ENCODE assay signal across 18 mouse cellular contexts in the genomic region with DNA sequence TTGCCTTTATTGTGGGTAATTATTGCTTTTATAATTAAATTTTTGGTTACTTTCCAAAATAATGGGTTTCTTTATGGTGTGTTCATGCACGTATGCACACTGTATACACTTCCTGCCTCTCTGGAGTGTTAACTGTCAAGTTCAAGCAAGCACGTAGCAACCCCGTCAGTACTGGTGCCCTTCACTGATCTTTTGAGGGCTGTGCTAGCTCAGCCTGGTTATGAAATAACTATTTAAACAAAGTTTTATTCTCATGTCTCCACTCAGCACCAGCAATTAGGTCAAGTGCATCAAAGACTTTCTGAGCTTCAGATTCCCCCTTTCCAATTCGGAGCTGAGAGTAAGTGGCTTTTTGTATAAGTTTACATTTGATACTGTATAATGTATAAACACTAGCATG. TPM values are rescaled to one million over a fixed set of nuclear protein-coding genes. Genes with fewer than 3 reads are reported as not detected.
DNase-seq lines count a peak whose midpoint lies in the region; ATAC-seq and TF ChIP-seq lines count a peak whose summit lies in the region.
"Had no signal": no experiment of that assay in that cellular context is flagged by ENCODE, and none has a peak within 500 bp of the region (broad histone marks: within the 10 kb centered on the region; RNA-seq: fewer than 3 reads in every experiment).

No protein-coding gene starts in this region.

- TF ChIP-seq POLR2A in lung, adult 2 months (IDR thresholded peaks at IDR 0.05; ENCODE audit: borderline replicate concordance, extremely low read depth, low read depth, low read length) = no peak

- H3K36me3 ChIP-seq in lung, embryonic 16.5 days (ENCODE audit: control insufficient read depth, insufficient read depth, low read length) = no peaks in the 10 kb centered on the region
- H3K36me3 ChIP-seq: embryonic facial prominence, embryonic 10.5 days; embryonic facial prominence, embryonic 12.5 days; forebrain, embryonic 15.5 days had no signal

- 31% methylated on average over 4 of the region's 4 CpGs for WGBS in lung, embryonic 16.5 days
- 53% methylated on average over 4 of the region's 4 CpGs for WGBS in lung, adult 2 months

- H3K4me1 ChIP-seq in lung, embryonic 16.5 days (replicated peaks; ENCODE audit: control insufficient read depth, insufficient read depth, low read length) = peaks cover 9% of the 10 kb centered on the region
- peaks cover 5% of the 10 kb centered on the region; the same call in 1 of the 2 replicates for H3K4me1 ChIP-seq in lung, adult 2 months (ENCODE audit: control insufficient read depth, insufficient read depth, low read length)
- H3K4me1 ChIP-seq: embryonic facial prominence, embryonic 12.5 days; forebrain, embryonic 13.5 days; forebrain, embryonic 15.5 days had no signal

- no peak overlapping the region for H3K27ac ChIP-seq in lung, embryonic 16.5 days (ENCODE audit: low read length)
- H3K27ac ChIP-seq: embryonic facial prominence, embryonic 10.5 days; embryonic facial prominence, embryonic 12.5 days; forebrain, embryonic 13.5 days; forebrain, embryonic 15.5 days had no signal

- H3K4me2 ChIP-seq in lung, embryonic 16.5 days (ENCODE audit: low read depth, low read length) = no peak overlapping the region
- H3K4me2 ChIP-seq: embryonic facial prominence, embryonic 12.5 days; forebrain, embryonic 13.5 days; forebrain, embryonic 15.5 days had no signal

- no peak for DNase-seq in lung, adult 2 months
- peak; percentile 10 for DNase-seq in lung, postnatal 10 days
- no peak for DNase-seq in lung, postnatal 4 days
- DNase-seq in lung, postnatal 36 days = peak; percentile 46
- no peak for DNase-seq in spleen, postnatal 10 days (ENCODE audit: low spot score in 2 of 2)
- DNase-seq: adrenal gland, adult 8-10 months; adrenal gland, postnatal 14 days; adrenal gland, postnatal 36 days; cerebellum, adult 11-12 months; cerebellum, adult 2 months; cerebellum, adult 9-10 months; cerebellum, postnatal 10 days; cerebellum, postnatal 25 days had no signal

- H3K4me3 ChIP-seq in lung, embryonic 16.5 days (ENCODE audit: low read length) = no peak overlapping the region
- no peak overlapping the region for H3K4me3 ChIP-seq in lung, adult 2 months (replicated peaks; ENCODE audit: extremely low read depth, low read depth, low read length)
- H3K4me3 ChIP-seq: embryonic facial prominence, embryonic 10.5 days; embryonic facial prominence, embryonic 12.5 days; forebrain, embryonic 13.5 days; forebrain, embryonic 15.5 days had no signal

- 0 out of 2 replicates have a peak, but pooled peaks cover 6% of the 10 kb centered on the region for H3K9me3 ChIP-seq in lung, embryonic 16.5 days (ENCODE audit: control insufficient read depth, low read length)
- H3K9me3 ChIP-seq: embryonic facial prominence, embryonic 12.5 days; forebrain, embryonic 13.5 days; forebrain, embryonic 15.5 days had no signal

- 0 out of 2 replicates have a peak, but pooled peaks have one; percentile 59 for ATAC-seq in lung, embryonic 16.5 days (ENCODE audit: low read depth)
- ATAC-seq: forebrain, embryonic 13.5 days; forebrain, embryonic 15.5 days had no signal

- H3K27me3 ChIP-seq in lung, embryonic 16.5 days (ENCODE audit: control insufficient read depth, insufficient read depth, low read depth, low read length) = no peaks in the 10 kb centered on the region
- H3K27me3 ChIP-seq: embryonic facial prominence, embryonic 12.5 days; forebrain, embryonic 13.5 days; forebrain, embryonic 15.5 days had no signal

- H3K9ac ChIP-seq in lung, embryonic 16.5 days (ENCODE audit: low read length) = no peak overlapping the region
- H3K9ac ChIP-seq: embryonic facial prominence, embryonic 12.5 days; forebrain, embryonic 13.5 days; forebrain, embryonic 15.5 days had no signal

- TF ChIP-seq CTCF in lung, adult 2 months (IDR thresholded peaks at IDR 0.05; ENCODE audit: insufficient read depth, low read length) = no peak

RNA-seq across cellular contexts. Expression of gene Degs1, which starts 53.2 kb away (rescaled TPM):
- 137 and 140 TPM in 2 replicates for polyA plus RNA-seq in lung, embryonic 16.5 days (2015; fragmentation: Nextera tagmentation; extraction: Ambion mirVana)
- polyA plus RNA-seq in lung, adult 2 months (2012; rRNA removed) = 67.2 and 114 TPM in 2 replicates

Comparison
In these comparisons a context has a peak if more than half of its experiments do, and no peak if none do; other contexts are left out.
1. DNase-seq: peak in lung, postnatal 10 days (single experiment) and lung, postnatal 36 days (single experiment); none in lung, adult 2 months (single experiment), lung, postnatal 4 days (0 of 2) and spleen, postnatal 10 days (0 of 2).